Mouse (Mus musculus) midbrain, embryonic 10.5 days (tissue): ENCODE results near the gene Tpcn1. TPM values are rescaled to one million over a fixed set of nuclear protein-coding genes. Genes with fewer than 3 reads are reported as not detected.

ENCODE experiments used
- DNase-seq: peaks from one replicate; pipeline ENCODE4 v3.0.0-alpha.2; 2017; ENCODE audit warnings: low spot score
- H3K27ac ChIP-seq: fragments of 300-500 bp; sonication (generic); replicated peaks from 2 replicates; pipeline ENCODE4 v1.5.1; 2016; ENCODE audit warnings: mild to moderate bottlenecking
- H3K27me3 ChIP-seq: fragments of 300-500 bp; sonication (generic); 2 replicates; pipeline ENCODE4 v1.6.1; 2016; ENCODE audit warnings: low read depth, mild to moderate bottlenecking; ENCODE audit not compliant: poor library complexity, severe bottlenecking
- H3K36me3 ChIP-seq: fragments of 300-500 bp; sonication (generic); 2 replicates; pipeline ENCODE4 v1.6.1; 2016; ENCODE audit warnings: mild to moderate bottlenecking, moderate library complexity
- H3K4me1 ChIP-seq: fragments of 300-500 bp; sonication (generic); 2 replicates; pipeline ENCODE4 v1.6.1; 2016
- H3K4me3 ChIP-seq: fragments of 300-500 bp; sonication (generic); 2 replicates; pipeline ENCODE4 v1.5.1; 2016; ENCODE audit warnings: mild to moderate bottlenecking, moderate library complexity
- H3K9me3 ChIP-seq: fragments of 300-500 bp; sonication (generic); replicated peaks from 2 replicates; pipeline ENCODE4 v1.6.1; 2016; ENCODE audit warnings: mild to moderate bottlenecking
- WGBS: fragments of 180-500 bp; shearing (Covaris S2); methylation state at CpG from one replicate; pipeline ENCODE4 v1.1.7; 2016; 5-methylcytosine and 5-hydroxymethylcytosine counted together
- polyA plus RNA-seq: library from polyadenylated mRNA; unstranded; fragments of >200 nt; fragmentation: Nextera tagmentation; extraction: Ambion mirVana; gene quantifications from 2 replicates; pipeline ENCODE4 v1.2.1, GENCODE M21; 2016

The Tpcn1 gene
- polyA plus RNA-seq, 1 experiment from 2014 or later = 10.3 TPM

DNA sequence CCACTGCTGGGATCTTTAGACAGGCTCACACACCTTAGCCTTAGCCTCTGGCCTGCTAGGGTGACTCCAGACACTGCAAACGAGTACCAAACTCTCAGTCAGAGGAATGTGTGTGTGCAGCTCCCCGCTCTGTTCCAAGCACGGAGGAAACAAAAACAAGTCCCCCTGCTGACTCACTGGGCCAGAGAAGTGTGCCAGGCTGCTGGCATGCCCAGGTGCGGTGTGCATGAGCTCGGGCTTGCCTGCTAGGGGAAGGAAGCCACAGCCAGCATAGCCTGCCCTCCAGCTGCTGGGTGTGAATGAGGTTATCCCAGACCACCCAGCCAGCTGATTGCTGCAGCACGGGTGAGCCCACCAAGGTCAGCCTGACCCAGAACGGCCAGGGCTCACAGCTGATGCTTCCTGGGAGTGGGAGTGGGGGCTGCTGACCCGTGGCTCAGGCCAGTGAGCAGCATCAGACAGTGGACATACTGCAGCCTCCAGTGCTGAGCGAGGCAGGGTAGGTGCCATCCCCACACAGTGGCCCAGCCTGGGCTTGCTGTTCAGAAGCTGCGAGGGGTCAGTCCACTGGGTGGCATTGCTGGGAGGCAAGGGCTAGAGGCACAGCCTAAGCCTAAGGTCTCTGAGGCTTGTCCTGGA, 93.3 kb downstream of the Tpcn1 start:
- no peak for DNase-seq
- 0 out of 2 replicates have a peak overlapping the region, but pooled peaks have one; percentile 7 for H3K27ac ChIP-seq
- H3K4me3 ChIP-seq = no peak overlapping the region
- peaks cover 66% of the 10 kb centered on the region for H3K36me3 ChIP-seq
- no peaks in the 10 kb centered on the region for H3K9me3 ChIP-seq
- no peaks in the 10 kb centered on the region for H3K27me3 ChIP-seq
- peaks cover 3% of the 10 kb centered on the region for H3K4me1 ChIP-seq
- 84% methylated on average over 10 of the region's 10 CpGs for WGBS

- Histone ChIP-seq H3K4me1 (peaks cover 3% of the 10 kb centered on the region), H3K27ac (no peak overlapping the region), H3K36me3 (peaks cover 65% of the 10 kb centered on the region), H3K27me3 (no peaks in the 10 kb centered on the region), H3K9me3 (no peaks in the 10 kb centered on the region), H3K4me3 (no peak overlapping the region)
- 92% methylated on average over 9 of the region's 9 CpGs for WGBS
- DNase-seq = no peak
Measured at GRCm38 (mm10) chr5:120493873-120494395, 94.5 kb downstream of the Tpcn1 start.

DNA sequence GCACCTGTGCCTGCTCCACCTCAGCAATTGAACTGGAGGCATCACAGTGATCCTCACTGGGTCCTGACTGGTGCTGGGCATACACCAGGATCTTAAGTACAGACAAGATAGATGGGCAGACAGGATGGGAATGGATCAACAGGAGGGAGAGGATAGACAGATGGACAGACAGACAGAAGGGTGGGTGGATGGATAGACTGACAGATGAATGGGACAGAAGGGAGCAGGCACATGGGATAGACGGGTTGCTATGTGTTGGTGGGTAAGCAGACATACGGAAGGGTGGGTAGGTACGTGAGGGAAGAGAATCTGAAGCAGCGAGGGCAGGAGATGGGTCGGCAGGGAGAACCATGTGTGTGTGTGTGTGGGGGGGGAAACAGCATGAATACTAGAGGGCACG, 95.0 kb downstream of the Tpcn1 start:
- Histone ChIP-seq H3K4me1 (peaks cover 3% of the 10 kb centered on the region), H3K9me3 (no peaks in the 10 kb centered on the region), H3K4me3 (no peak overlapping the region), H3K27me3 (no peaks in the 10 kb centered on the region), H3K36me3 (peaks cover 63% of the 10 kb centered on the region), H3K27ac (no peak overlapping the region)
- WGBS = 90% methylated on average over 6 of the region's 6 CpGs
- DNase-seq = no peak

- H3K4me3 ChIP-seq = no peak overlapping the region
- H3K27ac ChIP-seq = no peak overlapping the region
- peaks cover 66% of the 10 kb centered on the region for H3K36me3 ChIP-seq
- no peaks in the 10 kb centered on the region for H3K27me3 ChIP-seq
- H3K4me1 ChIP-seq = peaks cover 3% of the 10 kb centered on the region
- DNase-seq = peak; percentile 58
- no peaks in the 10 kb centered on the region for H3K9me3 ChIP-seq
- 61% methylated on average over 11 of the region's 11 CpGs for WGBS
Measured at GRCm38 (mm10) chr5:120492437-120492836, 96.0 kb downstream of the Tpcn1 start.

- no peaks in the 10 kb centered on the region for H3K27me3 ChIP-seq
- peaks cover 3% of the 10 kb centered on the region for H3K4me1 ChIP-seq
- no peaks in the 10 kb centered on the region for H3K9me3 ChIP-seq
- WGBS = 89% methylated on average over 8 of the region's 8 CpGs
- H3K36me3 ChIP-seq = peaks cover 78% of the 10 kb centered on the region
- H3K4me3 ChIP-seq = no peak overlapping the region
- no peak overlapping the region for H3K27ac ChIP-seq
- DNase-seq = no peak
Measured at GRCm38 (mm10) chr5:120490679-120491192, 97.7 kb downstream of the Tpcn1 start.

GRCm38 (mm10) chr5:120487844-120488243, 100.6 kb downstream of the Tpcn1 start:
- Histone ChIP-seq H3K27ac (no peak overlapping the region), H3K9me3 (no peaks in the 10 kb centered on the region), H3K36me3 (peaks cover 79% of the 10 kb centered on the region), H3K4me3 (no peak overlapping the region), H3K4me1 (no peaks in the 10 kb centered on the region; the same call in 1 of the 2 replicates), H3K27me3 (no peaks in the 10 kb centered on the region)
- 84% methylated on average over 8 of the region's 8 CpGs for WGBS
- DNase-seq = no peak

Other genes with a start within 250 kb of the Tpcn1 start
- 23.5 and 30.5 TPM in 2 replicates for gene Lhx5, start 157.0 kb downstream of the Tpcn1 start, polyA plus RNA-seq
- 5.5 and 6.2 TPM in 2 replicates for gene Sdsl, start 115.9 kb downstream of the Tpcn1 start, polyA plus RNA-seq
- not detected in 2 replicates for gene Sds, start 112.1 kb downstream of the Tpcn1 start, polyA plus RNA-seq
- 35.6 and 37.0 TPM in 2 replicates for gene Plbd2, start 85.0 kb downstream of the Tpcn1 start, polyA plus RNA-seq
- gene Slc8b1, start 77.5 kb downstream of the Tpcn1 start, polyA plus RNA-seq = 3.9 and 4.6 TPM in 2 replicates
- 0.95 and 0.98 TPM in 2 replicates for gene Iqcd, start 343 bp upstream of the Tpcn1 start, polyA plus RNA-seq
- gene Rita1, start 23.9 kb upstream of the Tpcn1 start, polyA plus RNA-seq = 16.0 and 16.2 TPM in 2 replicates
- gene Ddx54, start 24.1 kb upstream of the Tpcn1 start, polyA plus RNA-seq = 59.4 and 59.7 TPM in 2 replicates
- gene Cfap73, start 45.6 kb upstream of the Tpcn1 start, polyA plus RNA-seq = not detected in 2 replicates
- 0.10 and 0.21 TPM in 2 replicates for gene Rasal1, start 60.1 kb upstream of the Tpcn1 start, polyA plus RNA-seq
- 2.2 and 4.8 TPM in 2 replicates for gene Dtx1, start 123.3 kb upstream of the Tpcn1 start, polyA plus RNA-seq
- gene Oas2, start 161.2 kb upstream of the Tpcn1 start, polyA plus RNA-seq = 0.09 TPM in 1 of 2 replicates, not detected in the other
- 0.02 and 0.10 TPM in 2 replicates for gene Oas3, start 189.0 kb upstream of the Tpcn1 start, polyA plus RNA-seq
- 0.11 TPM in 1 of 2 replicates, not detected in the other for gene Oas1e, start 206.9 kb upstream of the Tpcn1 start, polyA plus RNA-seq
- 0.16 and 0.26 TPM in 2 replicates for gene Oas1c, start 223.8 kb upstream of the Tpcn1 start, polyA plus RNA-seq